Mouse (Mus musculus): ENCODE data around the gene Galnt2. TPM values are rescaled to one million over a fixed set of nuclear protein-coding genes. Genes with fewer than 3 reads are reported as not detected.

Gene Galnt2
- polyA plus RNA-seq, 1 experiment: 11.5 TPM

DNA sequence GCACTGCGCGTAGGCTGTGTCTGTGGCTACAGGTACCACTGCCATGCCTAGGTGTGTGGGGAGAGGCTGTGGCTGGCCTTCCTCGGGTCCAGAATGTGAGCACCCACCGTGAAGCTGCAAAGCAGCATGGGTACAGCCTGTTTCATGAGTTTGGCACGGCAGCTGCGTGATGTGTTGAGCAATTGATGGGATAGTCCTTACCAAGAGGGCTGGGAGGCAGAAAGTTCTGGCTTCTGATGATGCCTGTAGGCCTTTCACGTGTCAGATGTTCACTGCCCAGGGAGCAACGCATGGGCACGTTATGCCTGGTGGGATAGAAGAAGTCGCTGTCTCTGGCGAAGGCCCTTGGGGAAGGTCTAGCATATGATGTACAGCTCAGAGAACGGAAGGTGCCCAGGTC, 33.5 kb downstream of the Galnt2 start:
- Histone ChIP-seq H3K9me3 (replicated peaks; ENCODE audit: control insufficient read depth, insufficient read depth, low read length, poor library complexity, severe bottlenecking) (no peaks in the 10 kb centered on the region), H3K27me3 (ENCODE audit: control insufficient read depth, insufficient read depth, low read length, poor library complexity, severe bottlenecking) (no peaks in the 10 kb centered on the region), H3K27ac (ENCODE audit: insufficient read depth, low read length) (no peak overlapping the region), H3K36me3 (ENCODE audit: control insufficient read depth, insufficient read depth, low read length, poor library complexity, severe bottlenecking) (no peaks in the 10 kb centered on the region), H3K4me1 (ENCODE audit: control insufficient read depth, insufficient read depth, low read length) (no peaks in the 10 kb centered on the region), H3K9ac (ENCODE audit: low read depth, poor library complexity, severe bottlenecking) (no peak overlapping the region), H3K4me3 (ENCODE audit: low read depth, low read length) (no peak overlapping the region)
- TF ChIP-seq POLR2A (IDR thresholded peaks at IDR 0.05; ENCODE audit: insufficient read depth, low read length): no peak
- TF ChIP-seq EP300 (IDR thresholded peaks at IDR 0.05; ENCODE audit: insufficient read depth, low read depth, low read length): no peak
- TF ChIP-seq CTCF (IDR thresholded peaks at IDR 0.05; ENCODE audit: low read depth, low read length): no peak

DNA sequence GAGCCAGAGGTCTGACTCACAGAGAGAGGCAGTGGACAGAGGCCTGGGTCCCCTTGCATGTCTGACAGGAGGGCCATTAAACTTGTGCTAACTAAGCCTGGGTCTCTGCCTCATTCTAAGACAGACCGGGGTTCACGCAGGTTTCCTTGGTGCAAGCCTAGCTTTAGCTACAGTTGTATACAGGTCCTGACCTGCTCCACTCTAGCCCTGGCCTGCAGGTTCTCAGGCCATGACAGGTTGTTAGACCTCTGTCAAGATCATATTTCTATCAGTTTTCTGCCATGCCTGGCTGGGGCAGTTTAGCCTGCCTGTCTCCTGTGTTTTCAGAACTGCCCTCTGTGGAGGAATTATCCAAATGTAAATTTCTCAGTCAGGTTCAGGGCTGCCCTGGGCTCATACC, 33.9 kb downstream of the Galnt2 start:
- Histone ChIP-seq H3K4me1 (ENCODE audit: control insufficient read depth, insufficient read depth, low read length) (no peaks in the 10 kb centered on the region), H3K27me3 (ENCODE audit: control insufficient read depth, insufficient read depth, low read length, poor library complexity, severe bottlenecking) (no peaks in the 10 kb centered on the region), H3K9ac (ENCODE audit: low read depth, poor library complexity, severe bottlenecking) (no peak overlapping the region), H3K4me3 (ENCODE audit: low read depth, low read length) (no peak overlapping the region), H3K27ac (ENCODE audit: insufficient read depth, low read length) (no peak overlapping the region), H3K9me3 (replicated peaks; ENCODE audit: control insufficient read depth, insufficient read depth, low read length, poor library complexity, severe bottlenecking) (no peaks in the 10 kb centered on the region), H3K36me3 (ENCODE audit: control insufficient read depth, insufficient read depth, low read length, poor library complexity, severe bottlenecking) (no peaks in the 10 kb centered on the region)
- TF ChIP-seq EP300 (IDR thresholded peaks at IDR 0.05; ENCODE audit: insufficient read depth, low read depth, low read length): no peak

DNA sequence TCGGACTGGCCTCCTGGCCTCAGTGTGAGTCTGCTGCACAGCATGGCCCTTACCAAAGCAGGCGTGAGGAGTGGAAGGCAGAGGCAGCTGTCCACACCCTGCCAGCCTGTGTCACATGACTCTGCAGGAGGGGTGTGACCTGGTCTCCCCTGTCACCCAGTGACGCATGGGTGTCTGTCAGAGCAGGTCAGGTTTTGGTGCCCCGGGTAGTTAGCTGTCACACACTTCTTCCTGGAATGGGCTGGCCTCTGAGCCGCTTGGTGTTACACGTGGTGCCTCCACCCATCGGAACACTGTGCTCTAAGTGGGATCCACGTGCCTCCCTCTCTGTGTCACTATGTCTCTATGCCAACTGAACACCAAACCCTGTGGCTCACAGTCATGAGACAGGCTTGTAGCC, 34.6 kb downstream of the Galnt2 start:
- TF ChIP-seq CTCF (IDR thresholded peaks at IDR 0.05; ENCODE audit: low read depth, low read length) (no peak), EP300 (IDR thresholded peaks at IDR 0.05; ENCODE audit: insufficient read depth, low read depth, low read length) (no peak), POLR2A (IDR thresholded peaks at IDR 0.05; ENCODE audit: insufficient read depth, low read length) (no peak)
- no peaks in the 10 kb centered on the region for H3K9me3 ChIP-seq (replicated peaks; ENCODE audit: control insufficient read depth, insufficient read depth, low read length, poor library complexity, severe bottlenecking)
- H3K9ac ChIP-seq (ENCODE audit: low read depth, poor library complexity, severe bottlenecking): no peak overlapping the region
- no peaks in the 10 kb centered on the region for H3K4me1 ChIP-seq (ENCODE audit: control insufficient read depth, insufficient read depth, low read length)
- no peaks in the 10 kb centered on the region for H3K27me3 ChIP-seq (ENCODE audit: control insufficient read depth, insufficient read depth, low read length, poor library complexity, severe bottlenecking)
- no peaks in the 10 kb centered on the region for H3K36me3 ChIP-seq (ENCODE audit: control insufficient read depth, insufficient read depth, low read length, poor library complexity, severe bottlenecking)
- no peak overlapping the region for H3K27ac ChIP-seq (ENCODE audit: insufficient read depth, low read length)
- no peak overlapping the region for H3K4me3 ChIP-seq (ENCODE audit: low read depth, low read length)

DNA sequence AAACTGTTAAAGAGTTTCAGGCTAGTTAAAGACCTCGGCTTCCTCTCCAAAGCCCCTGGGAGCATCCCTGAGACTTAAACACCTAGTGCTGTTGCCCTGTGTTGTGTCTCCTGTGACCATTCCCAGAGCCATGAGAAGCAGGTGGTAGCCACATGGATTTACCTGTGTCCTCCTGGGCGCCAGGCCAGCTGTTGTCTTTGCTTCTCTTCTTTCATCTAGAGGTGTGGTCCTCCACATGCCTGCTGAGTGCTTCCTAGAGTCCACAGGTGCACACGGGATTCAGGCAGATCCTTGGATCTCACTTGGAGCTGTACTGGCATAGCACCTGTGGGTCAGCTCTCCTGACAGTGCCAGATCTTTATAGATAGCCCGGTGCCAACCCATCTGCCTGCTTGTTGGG, 36.0 kb downstream of the Galnt2 start:
- H3K4me1 ChIP-seq (ENCODE audit: control insufficient read depth, insufficient read depth, low read length): no peaks in the 10 kb centered on the region
- H3K27me3 ChIP-seq (ENCODE audit: control insufficient read depth, insufficient read depth, low read length, poor library complexity, severe bottlenecking): no peaks in the 10 kb centered on the region

DNA sequence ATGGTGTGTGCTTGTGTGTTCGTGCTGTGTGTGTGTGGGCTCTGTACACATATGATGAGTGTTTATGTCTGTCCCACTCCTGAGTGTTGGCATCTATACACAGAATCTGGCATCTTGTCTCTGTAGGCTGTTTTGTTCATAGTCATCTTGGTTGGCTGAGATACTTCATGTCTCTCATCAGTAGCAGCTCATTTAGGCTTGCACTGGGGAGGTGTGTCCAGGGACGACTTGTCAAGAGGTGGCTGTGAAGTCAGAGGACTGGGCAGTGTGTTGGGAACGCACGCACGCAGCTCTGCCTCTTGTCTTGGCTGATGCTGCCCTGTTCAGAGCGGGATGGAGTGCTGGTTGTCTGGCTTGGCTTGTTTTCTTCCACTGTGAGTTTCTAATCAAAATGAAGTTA, 39.3 kb downstream of the Galnt2 start:
- Histone ChIP-seq H3K9ac (ENCODE audit: low read depth, poor library complexity, severe bottlenecking) (no peak overlapping the region), H3K27ac (ENCODE audit: insufficient read depth, low read length) (no peak overlapping the region), H3K4me3 (ENCODE audit: low read depth, low read length) (no peak overlapping the region), H3K9me3 (replicated peaks; ENCODE audit: control insufficient read depth, insufficient read depth, low read length, poor library complexity, severe bottlenecking) (no peaks in the 10 kb centered on the region), H3K36me3 (ENCODE audit: control insufficient read depth, insufficient read depth, low read length, poor library complexity, severe bottlenecking) (no peaks in the 10 kb centered on the region), H3K27me3 (ENCODE audit: control insufficient read depth, insufficient read depth, low read length, poor library complexity, severe bottlenecking) (no peaks in the 10 kb centered on the region), H3K4me1 (ENCODE audit: control insufficient read depth, insufficient read depth, low read length) (peaks cover 9% of the 10 kb centered on the region)
- TF ChIP-seq EP300 (IDR thresholded peaks at IDR 0.05; ENCODE audit: insufficient read depth, low read depth, low read length) (no peak), POLR2A (IDR thresholded peaks at IDR 0.05; ENCODE audit: insufficient read depth, low read length) (no peak), CTCF (IDR thresholded peaks at IDR 0.05; ENCODE audit: low read depth, low read length) (no peak)

More for the DNA sequence above, 36.0 kb downstream of the Galnt2 start:
- H3K9me3 ChIP-seq (replicated peaks; ENCODE audit: control insufficient read depth, insufficient read depth, low read length, poor library complexity, severe bottlenecking): no peaks in the 10 kb centered on the region
- TF ChIP-seq POLR2A (IDR thresholded peaks at IDR 0.05; ENCODE audit: insufficient read depth, low read length): no peak
- no peak for TF ChIP-seq CTCF (IDR thresholded peaks at IDR 0.05; ENCODE audit: low read depth, low read length)
- TF ChIP-seq EP300 (IDR thresholded peaks at IDR 0.05; ENCODE audit: insufficient read depth, low read depth, low read length): no peak
- no peak overlapping the region for H3K27ac ChIP-seq (ENCODE audit: insufficient read depth, low read length)
- no peak overlapping the region for H3K4me3 ChIP-seq (ENCODE audit: low read depth, low read length)
- H3K9ac ChIP-seq (ENCODE audit: low read depth, poor library complexity, severe bottlenecking): no peak overlapping the region
- no peaks in the 10 kb centered on the region for H3K36me3 ChIP-seq (ENCODE audit: control insufficient read depth, insufficient read depth, low read length, poor library complexity, severe bottlenecking)

DNA sequence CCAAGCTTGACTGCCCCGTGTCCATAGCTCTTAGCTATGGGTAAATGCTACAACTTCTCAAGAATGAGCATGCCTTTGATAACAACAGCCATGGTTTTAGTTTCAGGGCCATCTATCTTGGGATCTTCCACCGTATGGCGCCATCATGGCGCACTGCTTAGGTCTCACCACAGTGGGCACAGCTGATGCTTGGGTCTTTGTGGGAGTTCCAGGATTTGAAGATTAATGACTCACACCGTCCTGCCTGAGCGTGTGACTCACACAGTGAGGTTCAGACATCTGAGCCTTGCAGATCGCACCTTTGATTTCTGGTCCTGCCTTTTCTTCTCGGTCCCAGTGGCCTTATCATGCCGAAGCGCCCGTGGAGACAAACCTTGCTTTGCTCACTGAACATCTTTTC, 39.7 kb downstream of the Galnt2 start:
- no peak for TF ChIP-seq CTCF (IDR thresholded peaks at IDR 0.05; ENCODE audit: low read depth, low read length)
- TF ChIP-seq POLR2A (IDR thresholded peaks at IDR 0.05; ENCODE audit: insufficient read depth, low read length): no peak
- no peak for TF ChIP-seq EP300 (IDR thresholded peaks at IDR 0.05; ENCODE audit: insufficient read depth, low read depth, low read length)
- no peaks in the 10 kb centered on the region for H3K9me3 ChIP-seq (replicated peaks; ENCODE audit: control insufficient read depth, insufficient read depth, low read length, poor library complexity, severe bottlenecking)
- no peak overlapping the region for H3K9ac ChIP-seq (ENCODE audit: low read depth, poor library complexity, severe bottlenecking)
- peaks cover 9% of the 10 kb centered on the region for H3K4me1 ChIP-seq (ENCODE audit: control insufficient read depth, insufficient read depth, low read length)
- H3K4me3 ChIP-seq (ENCODE audit: low read depth, low read length): no peak overlapping the region
- H3K27me3 ChIP-seq (ENCODE audit: control insufficient read depth, insufficient read depth, low read length, poor library complexity, severe bottlenecking): no peaks in the 10 kb centered on the region
- no peaks in the 10 kb centered on the region for H3K36me3 ChIP-seq (ENCODE audit: control insufficient read depth, insufficient read depth, low read length, poor library complexity, severe bottlenecking)
- no peak overlapping the region for H3K27ac ChIP-seq (ENCODE audit: insufficient read depth, low read length)

Data from ES-Bruce4 (cell line).